Mouse (Mus musculus) embryonic fibroblast, embryonic 13.5 days (primary cell): ENCODE results near the gene Ccdc61.

Source experiments
- CTCF ChIP-seq: IDR thresholded peaks from 2 replicates; pipeline ENCODE4 v1.5.1; 2011; ENCODE audit warnings: mild to moderate bottlenecking, control low read depth, low read length, moderate library complexity, borderline replicate concordance; ENCODE audit not compliant: insufficient read depth
- POLR2A ChIP-seq: IDR thresholded peaks from 2 replicates; pipeline ENCODE4 v1.6.1; 2011; ENCODE audit warnings: low read depth, mild to moderate bottlenecking, control low read depth, low read length, moderate library complexity

GRCm38 (mm10) chr7:18922807-18923206, 12.6 kb upstream of the Ccdc61 start:
- TF ChIP-seq CTCF = no peak
- no peak for TF ChIP-seq POLR2A
